Comparison of ENCODE assay signal across 26 mouse cellular contexts in the genomic region with DNA sequence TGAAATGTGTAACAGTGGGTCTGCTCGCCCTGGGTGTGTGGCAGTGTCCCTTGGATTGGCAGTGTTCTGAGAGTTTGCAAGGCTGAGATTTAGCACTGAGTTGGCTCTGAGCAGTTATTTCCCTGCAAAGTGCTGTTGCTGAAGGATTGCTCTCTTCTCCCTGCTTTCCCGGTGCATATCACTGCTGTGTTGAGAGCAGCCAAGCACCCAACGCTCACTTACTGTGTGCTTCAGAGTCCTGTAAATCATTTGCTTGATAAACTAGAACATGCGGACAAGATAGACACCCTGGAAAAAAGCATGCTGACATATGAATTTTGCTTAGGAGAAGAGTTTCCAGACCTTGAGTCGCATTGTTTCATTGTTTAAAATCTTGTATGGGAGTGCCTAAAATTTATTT. TPM values are rescaled to one million over a fixed set of nuclear protein-coding genes. Genes with fewer than 3 reads are reported as not detected.
DNase-seq lines count a peak whose midpoint lies in the region; ATAC-seq and TF ChIP-seq lines count a peak whose summit lies in the region.
"Had no signal": no experiment of that assay in that cellular context is flagged by ENCODE, and none has a peak within 500 bp of the region (broad histone marks: within the 10 kb centered on the region; RNA-seq: fewer than 3 reads in every experiment).

No protein-coding gene starts in this region.

- no peaks in the 10 kb centered on the region for H3K36me3 ChIP-seq in kidney, postnatal 0 days (ENCODE audit: insufficient read depth, low read length)
- H3K36me3 ChIP-seq: embryonic facial prominence, embryonic 10.5 days; heart, embryonic 10.5 days; hindbrain, embryonic 10.5 days had no signal

- WGBS in kidney, postnatal 0 days: 51% methylated on average over 5 of the region's 5 CpGs

- H3K9me3 ChIP-seq in kidney, postnatal 0 days (replicated peaks; ENCODE audit: low read length): no peaks in the 10 kb centered on the region
- H3K9me3 ChIP-seq: embryonic facial prominence, embryonic 10.5 days; forebrain, embryonic 13.5 days; heart, embryonic 10.5 days; hindbrain, embryonic 10.5 days had no signal

- intact Hi-C loops in heart, postnatal 14 days (cut with DNase I): no loop called here

- no peaks in the 10 kb centered on the region for H3K27me3 ChIP-seq in kidney, postnatal 0 days (ENCODE audit: insufficient read depth, low read length)
- H3K27me3 ChIP-seq: CH12.LX; forebrain, embryonic 13.5 days had no signal

- ATAC-seq in kidney, postnatal 0 days (replicated peaks; ENCODE audit: low FRiP score, low read depth): peak; percentile 41; the same call in 1 of the 2 replicates
- ATAC-seq: activated CD4-positive, CD25-positive, alpha-beta regulatory T cell, adult 4 months; forebrain, embryonic 13.5 days; forebrain, postnatal 0 days; Patski had no signal

- no peak for TF ChIP-seq CTCF in kidney, postnatal 0 days (IDR thresholded peaks at IDR 0.05; ENCODE audit: low read depth)

- DNase-seq in kidney, adult 18-20 months: peak; percentile 42
- peak; percentile 43 to 53 for DNase-seq in kidney, adult 8-10 months
- DNase-seq in kidney, postnatal 0 days (ENCODE audit: low spot score): peak; percentile 7
- peak; percentile 49 to 65 for DNase-seq in kidney, postnatal 36 days
- no peak for DNase-seq in heart, postnatal 14 days
- DNase-seq in heart, postnatal 4 days: no peak
- no peak for DNase-seq in ovary, postnatal 36 days (ENCODE audit: low spot score)
- DNase-seq: adrenal gland, postnatal 36 days; cerebellum, adult 2 months; cerebellum, postnatal 10 days; forebrain, postnatal 0 days; heart, adult 18-20 months; heart, postnatal 10 days had no signal

- H3K9ac ChIP-seq in kidney, postnatal 0 days (ENCODE audit: low read depth, low read length): no peak overlapping the region
- H3K9ac ChIP-seq: forebrain, embryonic 13.5 days; forebrain, postnatal 0 days; hindbrain, embryonic 14.5 days had no signal

- H3K4me1 ChIP-seq in kidney, postnatal 0 days (replicated peaks; ENCODE audit: insufficient read depth, low read length): no peaks in the 10 kb centered on the region
- H3K4me1 ChIP-seq: embryonic facial prominence, embryonic 10.5 days; forebrain, embryonic 13.5 days; heart, embryonic 10.5 days; hindbrain, embryonic 10.5 days had no signal

- peak overlapping the region; percentile 13; the same call in 1 of the 2 replicates for H3K27ac ChIP-seq in kidney, postnatal 0 days
- H3K27ac ChIP-seq: embryonic facial prominence, embryonic 10.5 days; forebrain, embryonic 13.5 days; heart, embryonic 10.5 days; hindbrain, embryonic 10.5 days; hindbrain, embryonic 14.5 days had no signal

- no peak overlapping the region for H3K4me2 ChIP-seq in kidney, postnatal 0 days (ENCODE audit: low read length)
- H3K4me2 ChIP-seq: forebrain, embryonic 13.5 days; hindbrain, embryonic 14.5 days had no signal

- no peak overlapping the region for H3K4me3 ChIP-seq in kidney, postnatal 0 days (replicated peaks; ENCODE audit: low read depth, low read length)
- H3K4me3 ChIP-seq: embryonic facial prominence, embryonic 10.5 days; forebrain, embryonic 13.5 days; heart, embryonic 10.5 days; hindbrain, embryonic 10.5 days had no signal

RNA-seq across cellular contexts. Expression of a gene that starts 6.9 kb away (rescaled TPM):
- not detected in 2 replicates for polyA plus RNA-seq in kidney, postnatal 0 days (2015; fragmentation: Nextera tagmentation; extraction: Ambion mirVana)
- total RNA-seq in heart, postnatal 14 days (2021): not detected
- not detected for total RNA-seq in heart, postnatal 4 days (2021)
- total RNA-seq: adrenal gland, adult 18-20 months; adrenal gland, postnatal 36 days; CH12.LX; forebrain, postnatal 0 days; gastrocnemius, adult 8-10 months; gastrocnemius, postnatal 4 days; heart, adult 18-20 months; heart, postnatal 10 days had no signal
- polyA plus RNA-seq: activated CD4-positive, CD25-positive, alpha-beta regulatory T cell, adult 4 months; cerebellum, adult 2 months; embryonic facial prominence, embryonic 10.5 days; embryonic facial prominence, embryonic 14.5 days; forebrain, embryonic 13.5 days; forebrain, postnatal 0 days; heart, embryonic 10.5 days; heart, embryonic 14.5 days; hindbrain, embryonic 10.5 days; hindbrain, embryonic 14.5 days; Patski had no signal

Comparison
In these comparisons a context has a peak if more than half of its experiments do, and no peak if none do; other contexts are left out.
1. DNase-seq: peak in kidney, adult 18-20 months (single experiment), kidney, adult 8-10 months (2 of 2), kidney, postnatal 0 days (single experiment) and kidney, postnatal 36 days (2 of 2); none in heart, postnatal 14 days (0 of 2), heart, postnatal 4 days (single experiment) and ovary, postnatal 36 days (single experiment).